23 mouse cellular contexts compared by ENCODE assay signal in genomic region chr10:4780926-4781325, GRCm38 (mm10).
DNase-seq lines count a peak whose midpoint lies in the region; ATAC-seq and TF ChIP-seq lines count a peak whose summit lies in the region.
"Had no signal": no experiment of that assay in that cellular context is flagged by ENCODE, and none has a peak within 500 bp of the region (broad histone marks: within the 10 kb centered on the region; RNA-seq: fewer than 3 reads in every experiment).

No protein-coding gene starts in this region.

- TF ChIP-seq CTCF in lung, adult 2 months (IDR thresholded peaks at IDR 0.05; ENCODE audit: insufficient read depth, low read length), result no peak

- H3K4me3 ChIP-seq in lung, adult 2 months (replicated peaks; ENCODE audit: extremely low read depth, low read depth, low read length), result no peak overlapping the region
- H3K4me3 ChIP-seq: embryonic facial prominence, embryonic 10.5 days; embryonic facial prominence, embryonic 13.5 days; erythroblast, embryonic 14.5 days; forebrain, embryonic 12.5 days; hindbrain, embryonic 12.5 days; hindbrain, embryonic 15.5 days had no signal

- WGBS in lung, adult 2 months, result 30% methylated on average over 6 of the region's 6 CpGs

- ATAC-seq in megakaryocyte-erythroid progenitor cell, adult 5-6 weeks (replicated peaks; ENCODE audit: low FRiP score, low TSS enrichment, poor library complexity, severe bottlenecking), result peak; percentile 88
- ATAC-seq: forebrain, embryonic 16.5 days had no signal

- H3K4me1 ChIP-seq in lung, adult 2 months (ENCODE audit: control insufficient read depth, insufficient read depth, low read length), result no peaks in the 10 kb centered on the region
- H3K4me1 ChIP-seq: embryonic facial prominence, embryonic 10.5 days; embryonic facial prominence, embryonic 13.5 days; forebrain, embryonic 12.5 days; hindbrain, embryonic 12.5 days; hindbrain, embryonic 15.5 days had no signal

- DNase-seq in gastrocnemius, adult 18-20 months (ENCODE audit: low spot score), result peak; percentile 27
- DNase-seq in gastrocnemius, postnatal 25 days, result no peak
- DNase-seq in lung, postnatal 10 days, result peak; percentile 2
- DNase-seq in lung, adult 2 months, result no peak
- peak; percentile 79 for DNase-seq in Muller cell, postnatal 12 days (ENCODE audit: inconsistent ontology term)
- no peak for DNase-seq in kidney, adult 18-20 months
- no peak for DNase-seq in adrenal gland, adult (ENCODE audit: inconsistent age in 2 of 2, low spot score in 1 of 2)
- DNase-seq: adrenal gland, adult 2 months; adrenal gland, postnatal 14 days; cerebellum, adult 11 months; cerebellum, adult 2 months; cerebellum, adult 9-11 months; cerebellum, postnatal 25 days; embryo, embryonic 11 days; heart, adult 11 months had no signal

- TF ChIP-seq POLR2A in lung, adult 2 months (IDR thresholded peaks at IDR 0.05; ENCODE audit: borderline replicate concordance, extremely low read depth, low read depth, low read length), result no peak

Comparison
In these comparisons a context has a peak if more than half of its experiments do, and no peak if none do; other contexts are left out.
1. DNase-seq: peak in gastrocnemius, adult 18-20 months (single experiment), lung, postnatal 10 days (single experiment) and Muller cell, postnatal 12 days (single experiment); none in gastrocnemius, postnatal 25 days (single experiment), lung, adult 2 months (single experiment), kidney, adult 18-20 months (single experiment) and adrenal gland, adult (0 of 2).